Mouse (Mus musculus) midbrain, embryonic 11.5 days (tissue): Measurements from ENCODE around the gene Chrnb1. TPM values are rescaled to one million over a fixed set of nuclear protein-coding genes. Genes with fewer than 3 reads are reported as not detected.

Source experiments
- ATAC-seq: fragments of 200-750 bp; cut with Nextera tagmentation; 2 replicates; pipeline ENCODE4 v1.8.0; 2017; ENCODE audit warnings: moderate TSS enrichment, moderate library complexity; ENCODE audit not compliant: low FRiP score
- DNase-seq: peaks from one replicate; pipeline ENCODE4 v3.0.0; 2015; ENCODE audit warnings: low spot score; ENCODE audit errors: missing footprints
- H3K27ac ChIP-seq: fragments of 300-500 bp; sonication (generic); 2 replicates; pipeline ENCODE4 v1.5.1; 2014; ENCODE audit warnings: low read depth, low read length
- H3K27me3 ChIP-seq: fragments of 300-500 bp; sonication (generic); 2 replicates; pipeline ENCODE4 v1.6.1; 2014; ENCODE audit warnings: mild to moderate bottlenecking, low read length, moderate library complexity, mixed read lengths; ENCODE audit not compliant: control insufficient read depth, insufficient read depth
- H3K36me3 ChIP-seq: fragments of 300-500 bp; sonication (generic); 2 replicates; pipeline ENCODE4 v1.6.1; 2014; ENCODE audit warnings: mild to moderate bottlenecking, low read length, moderate library complexity, mixed read lengths; ENCODE audit not compliant: control insufficient read depth, insufficient read depth
- H3K4me1 ChIP-seq: fragments of 300-500 bp; sonication (generic); 2 replicates; pipeline ENCODE4 v1.6.1; 2014; ENCODE audit warnings: low read length; ENCODE audit not compliant: control insufficient read depth, insufficient read depth
- H3K4me2 ChIP-seq: fragments of 300-500 bp; sonication (generic); 2 replicates; pipeline ENCODE4 v1.6.1; 2014; ENCODE audit warnings: mild to moderate bottlenecking, moderate library complexity
- H3K4me3 ChIP-seq: fragments of 300-500 bp; sonication (generic); 2 replicates; pipeline ENCODE4 v1.5.1; 2014; ENCODE audit warnings: low read depth, low read length
- H3K9ac ChIP-seq: fragments of 300-500 bp; sonication (generic); 2 replicates; pipeline ENCODE4 v1.6.1; 2014; ENCODE audit warnings: low read length
- H3K9me3 ChIP-seq: fragments of 300-500 bp; sonication (generic); 2 replicates; pipeline ENCODE4 v1.6.1; 2016; ENCODE audit warnings: low read length; ENCODE audit not compliant: control insufficient read depth
- WGBS: fragments of 180-500 bp; shearing (Covaris S2); extraction: QIAGEN DNeasy Blood & Tissue Kit; methylation state at CpG from one replicate; pipeline ENCODE4 v1.1.7; 2014; 5-methylcytosine and 5-hydroxymethylcytosine counted together
- polyA plus RNA-seq: library from polyadenylated mRNA; unstranded; fragments of >200 nt; fragmentation: Nextera tagmentation; extraction: Ambion mirVana; gene quantifications from 2 replicates; pipeline ENCODE4 v1.2.1, GENCODE M21; 2014

Gene Chrnb1
- polyA plus RNA-seq, 1 experiment from 2014 or later, result 0.67 TPM

DNA sequence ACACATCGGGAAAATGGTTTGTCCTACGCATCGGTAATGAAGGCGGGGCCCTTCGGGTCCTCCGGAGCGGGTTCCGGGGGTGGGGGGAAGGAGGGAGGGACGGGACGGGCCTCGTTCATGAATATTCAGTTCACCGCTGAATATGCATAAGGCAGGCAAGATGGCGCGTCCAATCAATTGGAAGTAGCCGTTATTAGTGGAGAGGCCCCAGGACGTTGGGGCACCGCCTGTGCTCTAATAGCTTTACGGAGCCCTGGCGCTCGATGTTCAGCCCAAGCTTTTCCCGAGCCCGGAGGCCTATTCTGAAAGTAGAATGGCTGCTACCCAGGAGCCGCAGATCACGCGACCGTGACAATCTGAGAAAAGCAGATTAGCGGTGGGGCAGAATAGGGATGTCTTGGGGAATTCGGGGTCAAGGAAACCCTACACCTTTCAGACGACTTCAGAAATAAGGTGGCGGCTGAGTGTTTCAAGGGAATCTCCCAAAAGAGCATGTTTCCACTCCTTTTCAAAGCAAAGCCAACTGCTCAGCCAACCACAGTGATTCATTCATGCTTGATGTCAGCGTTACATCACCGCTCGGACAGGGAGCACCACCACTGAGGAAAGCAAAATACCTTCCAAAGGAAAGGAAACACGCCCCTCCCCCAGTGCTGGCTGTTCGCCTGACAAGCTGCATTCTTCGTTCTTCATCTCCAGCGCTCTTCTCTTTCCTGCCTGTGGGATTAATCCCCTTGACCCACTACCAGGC lies 36.6 kb downstream of the Chrnb1 start:
- H3K36me3 ChIP-seq, result no peaks in the 10 kb centered on the region
- WGBS, result 0% methylated on average over 37 of the region's 37 CpGs
- peak; percentile 89 for ATAC-seq
- peak overlapping the region; percentile 81 for H3K4me2 ChIP-seq
- H3K9ac ChIP-seq, result peak overlapping the region; percentile 90
- H3K4me3 ChIP-seq, result peak overlapping the region; percentile 48
- no peaks in the 10 kb centered on the region for H3K9me3 ChIP-seq
- H3K27ac ChIP-seq, result peak overlapping the region; percentile 98
- H3K4me1 ChIP-seq, result peaks cover 33% of the 10 kb centered on the region
- H3K27me3 ChIP-seq, result no peaks in the 10 kb centered on the region
- DNase-seq, result peak; percentile 98

DNA sequence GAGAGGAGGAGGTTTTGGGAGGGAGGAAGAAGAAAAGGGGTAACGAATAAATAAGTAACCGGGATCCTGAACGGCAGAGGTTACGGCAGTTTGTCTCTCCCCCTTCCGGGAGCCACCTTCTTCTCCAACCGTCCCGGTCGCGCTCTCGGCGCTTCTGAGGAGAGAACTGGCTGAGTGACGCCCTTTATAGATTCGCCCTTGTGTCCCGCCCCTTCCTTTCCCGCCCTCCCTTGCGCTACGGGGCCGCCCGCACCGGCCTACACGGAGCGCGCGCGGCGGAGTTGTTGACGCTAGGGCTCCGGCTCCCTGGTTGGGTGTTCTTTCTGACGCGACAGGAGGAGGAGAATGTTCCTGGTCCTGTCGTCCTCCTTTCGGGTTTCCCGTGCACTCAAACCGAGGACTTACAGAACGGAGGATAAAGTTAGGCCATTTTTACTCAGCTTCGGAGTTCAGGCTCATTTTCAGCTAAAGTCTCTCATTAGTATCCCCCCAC lies 37.2 kb downstream of the Chrnb1 start, which contains the start of gene Polr2a:
Gene Polr2a (minus strand): TSS at position 160 of the 493 bp plus-strand sequence.
- Histone ChIP-seq H3K4me2 (peak within 1 kb of the TSS; percentile 81), H3K36me3 (no peaks in the 10 kb centered on the region), H3K27me3 (no peaks in the 10 kb centered on the region), H3K9ac (peak within 1 kb of the TSS; percentile 90), H3K4me1 (peaks cover 33% of the 10 kb centered on the region), H3K27ac (peak within 1 kb of the TSS; percentile 98), H3K9me3 (no peaks in the 10 kb centered on the region), H3K4me3 (peak within 1 kb of the TSS; percentile 48)
- DNase-seq (peak; percentile 100), ATAC-seq (peak; percentile 96)
- 0% methylated on average over 36 of the region's 36 CpGs for WGBS

DNA sequence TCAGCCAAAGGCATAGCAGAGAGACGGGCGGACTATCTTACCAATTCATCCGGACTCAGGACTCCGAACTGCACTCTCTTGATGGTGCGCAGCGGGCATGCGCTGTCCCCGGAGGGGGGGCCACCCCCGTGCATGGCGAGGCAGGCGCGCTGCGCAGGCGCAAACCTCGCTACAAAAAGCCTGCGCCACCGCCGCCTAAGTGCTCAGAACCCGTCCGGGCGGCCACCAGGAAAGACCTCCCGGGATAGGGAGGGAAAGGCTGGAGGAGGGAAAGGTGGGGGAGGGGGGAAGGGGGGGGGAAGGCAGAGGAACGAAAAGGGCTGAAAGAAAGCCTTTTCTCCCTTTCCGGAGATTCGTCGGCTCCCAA lies 37.7 kb downstream of the Chrnb1 start:
- Histone ChIP-seq H3K4me3 (peak overlapping the region; percentile 48), H3K27ac (peak overlapping the region; percentile 98), H3K9me3 (no peaks in the 10 kb centered on the region), H3K36me3 (no peaks in the 10 kb centered on the region), H3K9ac (peak overlapping the region; percentile 90), H3K4me2 (peak overlapping the region; percentile 81), H3K4me1 (peaks cover 33% of the 10 kb centered on the region), H3K27me3 (no peaks in the 10 kb centered on the region)
- WGBS, result 0% methylated on average over 26 of the region's 26 CpGs
- DNase-seq (peak; percentile 99), ATAC-seq (peak; percentile 87)

DNA sequence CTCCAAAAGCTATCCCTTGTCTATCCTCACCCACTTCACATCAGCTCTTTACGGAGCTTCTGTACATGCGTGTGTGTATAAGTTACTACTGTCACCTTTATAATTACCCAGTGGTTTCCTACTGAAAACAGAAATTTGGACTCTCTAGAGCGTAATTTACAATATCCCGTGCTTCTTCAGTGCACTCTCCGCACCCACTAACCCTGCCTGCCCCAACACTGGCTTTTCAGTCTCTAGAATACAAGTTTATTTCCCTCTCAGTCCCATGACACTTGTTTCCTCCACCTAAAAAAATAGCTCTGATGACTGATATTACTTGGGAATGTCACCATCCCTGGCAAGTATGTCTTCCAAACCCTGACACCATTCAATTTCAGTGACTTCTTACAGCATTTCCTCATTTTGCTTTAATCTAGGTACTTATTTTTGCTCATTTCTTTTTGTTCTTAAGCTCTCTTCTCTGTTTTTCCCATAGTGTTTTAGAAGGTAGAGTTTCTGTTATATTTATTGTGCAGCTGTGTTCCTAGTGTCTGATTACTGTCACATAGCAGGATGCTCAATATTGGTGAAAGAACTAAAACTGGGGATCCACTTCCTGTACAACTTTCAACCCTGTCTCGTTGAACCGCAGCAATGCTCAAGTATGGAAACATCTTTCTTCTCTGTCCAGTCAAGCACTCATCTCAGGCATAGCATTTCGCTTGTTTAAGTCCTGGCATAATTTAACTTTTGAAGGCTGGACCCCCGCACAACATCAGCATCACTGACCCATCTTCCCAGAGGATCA lies 38.2 kb downstream of the Chrnb1 start:
- Histone ChIP-seq H3K36me3 (no peaks in the 10 kb centered on the region), H3K9me3 (no peaks in the 10 kb centered on the region), H3K27ac (peak overlapping the region; percentile 98; the same call in 1 of the 2 replicates), H3K4me2 (peak overlapping the region; percentile 81), H3K9ac (peak overlapping the region; percentile 90), H3K4me1 (peaks cover 33% of the 10 kb centered on the region), H3K27me3 (no peaks in the 10 kb centered on the region), H3K4me3 (peak overlapping the region; percentile 48)
- no peak for ATAC-seq
- 46% methylated on average over 9 of the region's 9 CpGs for WGBS
- no peak for DNase-seq

DNA sequence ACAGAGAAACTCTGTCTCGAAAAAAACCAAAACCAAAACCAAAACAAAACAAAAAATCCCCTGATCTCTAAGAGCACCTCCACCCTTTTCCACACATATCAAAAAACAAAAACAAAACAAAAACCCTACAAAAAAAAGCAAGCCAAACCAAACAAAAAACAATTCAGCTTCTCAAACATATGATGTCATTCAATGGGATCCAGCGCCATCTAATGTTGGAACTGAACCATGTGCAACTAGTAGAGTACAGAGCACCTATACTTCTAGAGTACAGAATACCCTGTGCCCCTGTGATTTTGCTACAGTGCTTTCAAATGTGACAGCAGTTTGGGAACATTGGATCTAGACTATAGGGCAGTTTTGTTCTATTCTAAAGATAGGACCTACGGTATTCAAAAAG lies 41.0 kb downstream of the Chrnb1 start:
- DNase-seq (no peak), ATAC-seq (no peak)
- Histone ChIP-seq H3K4me2 (0 out of 2 replicates have a peak overlapping the region, but pooled peaks have one; percentile 1), H3K9me3 (no peaks in the 10 kb centered on the region), H3K27me3 (no peaks in the 10 kb centered on the region), H3K9ac (no peak overlapping the region), H3K4me1 (peaks cover 22% of the 10 kb centered on the region), H3K4me3 (no peak overlapping the region), H3K27ac (no peak overlapping the region), H3K36me3 (no peaks in the 10 kb centered on the region)
- 64% methylated on average over 3 of the region's 3 CpGs for WGBS

DNA sequence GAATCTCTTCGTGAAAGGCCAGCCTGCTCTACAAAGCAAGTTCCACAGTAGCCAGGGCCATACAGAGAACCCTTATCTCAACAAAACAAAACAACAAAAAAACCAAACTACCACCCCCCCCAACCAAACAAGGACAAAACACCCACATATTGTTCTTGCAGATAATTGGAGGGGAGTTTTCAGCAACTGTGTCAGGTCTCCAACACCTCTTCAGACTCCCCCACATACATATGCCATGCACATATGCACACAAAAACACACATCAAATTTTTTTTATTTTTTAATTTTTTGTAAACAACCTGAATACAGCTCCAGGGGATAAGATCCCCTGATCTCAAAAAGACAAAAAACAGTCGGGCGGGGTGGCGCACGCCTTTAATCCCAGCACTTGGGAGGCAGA lies 41.5 kb downstream of the Chrnb1 start:
- peaks cover 19% of the 10 kb centered on the region for H3K4me1 ChIP-seq
- H3K36me3 ChIP-seq, result no peaks in the 10 kb centered on the region
- DNase-seq (no peak), ATAC-seq (no peak)
- no peaks in the 10 kb centered on the region for H3K27me3 ChIP-seq
- no peak overlapping the region for H3K4me3 ChIP-seq
- no peak overlapping the region for H3K9ac ChIP-seq
- no peaks in the 10 kb centered on the region for H3K9me3 ChIP-seq
- 92% methylated on average over 5 of the region's 5 CpGs for WGBS
- no peak overlapping the region for H3K27ac ChIP-seq
- no peak overlapping the region for H3K4me2 ChIP-seq

DNA sequence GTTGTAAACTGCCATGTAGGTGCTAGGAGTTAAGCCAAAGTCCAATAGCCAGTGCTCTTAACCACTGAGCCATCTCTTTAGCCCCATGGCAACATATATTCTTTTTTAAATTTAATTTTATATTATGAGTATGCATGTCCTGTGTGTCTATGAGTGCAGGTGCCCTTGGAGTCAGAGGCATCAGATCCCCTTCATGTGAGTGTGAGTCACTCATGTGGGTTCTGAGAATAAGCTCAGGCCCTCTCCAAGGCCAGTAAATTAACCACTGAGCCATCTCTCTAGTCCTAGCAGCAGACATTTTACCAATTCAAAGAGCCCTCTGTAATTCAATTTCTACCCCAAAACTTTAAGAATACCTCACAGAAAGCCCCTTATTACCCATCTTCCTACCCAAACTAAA lies 43.1 kb downstream of the Chrnb1 start:
- Histone ChIP-seq H3K36me3 (no peaks in the 10 kb centered on the region), H3K4me1 (peaks cover 19% of the 10 kb centered on the region), H3K4me2 (no peak overlapping the region), H3K27me3 (no peaks in the 10 kb centered on the region), H3K9ac (peak overlapping the region; percentile 21), H3K27ac (no peak overlapping the region), H3K4me3 (no peak overlapping the region), H3K9me3 (no peaks in the 10 kb centered on the region)
- no peak for ATAC-seq
- no peak for DNase-seq

DNA sequence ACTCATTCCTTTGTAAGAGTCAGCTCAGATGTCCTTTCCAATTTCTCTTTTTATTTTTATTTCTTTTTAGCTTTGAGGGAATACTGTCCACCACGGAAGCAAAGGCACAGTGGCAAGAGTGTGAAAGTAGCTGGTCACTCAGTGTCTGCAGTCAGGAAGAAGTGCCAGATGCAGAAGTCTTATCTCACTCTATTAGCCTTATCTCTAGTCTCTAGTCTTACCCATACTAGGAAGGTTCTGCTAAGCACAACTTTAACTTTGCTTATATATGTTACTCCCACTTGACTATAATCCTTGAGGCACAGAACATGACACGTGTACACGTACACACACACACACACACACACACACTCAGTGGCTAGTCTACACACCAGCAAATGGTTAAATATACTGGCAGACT lies 44.1 kb downstream of the Chrnb1 start:
- no peak overlapping the region for H3K9ac ChIP-seq
- H3K36me3 ChIP-seq, result peaks cover 4% of the 10 kb centered on the region; the same call in 1 of the 2 replicates
- ATAC-seq (no peak), DNase-seq (no peak)
- no peaks in the 10 kb centered on the region for H3K27me3 ChIP-seq
- no peak overlapping the region for H3K27ac ChIP-seq
- no peak overlapping the region for H3K4me2 ChIP-seq
- H3K9me3 ChIP-seq, result no peaks in the 10 kb centered on the region
- H3K4me3 ChIP-seq, result no peak overlapping the region
- H3K4me1 ChIP-seq, result peaks cover 11% of the 10 kb centered on the region
- 87% methylated on average over 3 of the region's 3 CpGs for WGBS
